Mouse (Mus musculus) layer of hippocampus, adult 6 months (tissue): Measurements from ENCODE around the gene Cdk20. TPM values are rescaled to one million over a fixed set of nuclear protein-coding genes. Genes with fewer than 3 reads are reported as not detected.

ENCODE experiments used
- long read RNA-seq, 2 experiments: library from polyadenylated mRNA; unstranded; transcript quantifications; one replicate each; pipeline ENCODE4 v2.0.0; 2019 to 2020
- polyA plus RNA-seq: library from polyadenylated mRNA; unstranded; fragments of <200 nt; fragmentation: Nextera tagmentation; gene quantifications from 2 replicates; pipeline ENCODE4 v1.2.3, GENCODE M21; 2021

Gene Cdk20
- polyA plus RNA-seq = 6.3 and 8.5 TPM in 2 replicates
- long read RNA-seq, experiment 1, full-length matches to known transcripts = 12 of 14 reads
- long read RNA-seq, experiment 1, partial matches to known transcripts = 1 of 14 reads
- long read RNA-seq, experiment 1, other reads (novel, unspliced or antisense) = 1 of 14 reads
- long read RNA-seq, experiment 2, full-length matches to known transcripts = 61 of 81 reads
- long read RNA-seq, experiment 2, partial matches to known transcripts = 8 of 81 reads
- long read RNA-seq, experiment 2, other reads (novel, unspliced or antisense) = 12 of 81 reads

GRCm38 (mm10) chr13:64432017-64432995 lies at the start of gene Cdk20:
Gene Cdk20 (plus strand): TSS chr13:64432314.

Other genes starting within 250 kb of the Cdk20 start
- gene Cdc14b, start 157.0 kb upstream of the Cdk20 start, polyA plus RNA-seq = 1.0 and 1.7 TPM in 2 replicates
- gene Aaed1, start 119.6 kb upstream of the Cdk20 start, polyA plus RNA-seq = 24.9 and 36.2 TPM in 2 replicates
- gene Ctsl, start 61.4 kb upstream of the Cdk20 start, polyA plus RNA-seq = 119 and 128 TPM in 2 replicates
- not detected in 2 replicates for gene Fam240b, start 65.5 kb downstream of the Cdk20 start, polyA plus RNA-seq